Mouse (Mus musculus) neutrophil, adult 5-6 weeks (primary cell): ENCODE data around the gene Cramp1l. TPM values are rescaled to one million over a fixed set of nuclear protein-coding genes. Genes with fewer than 3 reads are reported as not detected.

Experiments used
- ATAC-seq: fragments of 151-379, 151-347 bp; 2 replicates; pipeline ENCODE4 v1.8.0; 2017; ENCODE audit warnings: mild to moderate bottlenecking, moderate TSS enrichment; ENCODE audit not compliant: insufficient number of reproducible peaks, poor library complexity, low FRiP score, severe bottlenecking; ENCODE audit errors: extremely low read depth
- total RNA-seq: library from RNA; stranded (forward); fragments of 200-1000 nt; gene quantifications from 2 replicates; pipeline ENCODE4 v1.2.3, GENCODE M21; 2017

Gene Cramp1l
- total RNA-seq, 1 experiment from 2014 or later, result 20.7 TPM

DNA sequence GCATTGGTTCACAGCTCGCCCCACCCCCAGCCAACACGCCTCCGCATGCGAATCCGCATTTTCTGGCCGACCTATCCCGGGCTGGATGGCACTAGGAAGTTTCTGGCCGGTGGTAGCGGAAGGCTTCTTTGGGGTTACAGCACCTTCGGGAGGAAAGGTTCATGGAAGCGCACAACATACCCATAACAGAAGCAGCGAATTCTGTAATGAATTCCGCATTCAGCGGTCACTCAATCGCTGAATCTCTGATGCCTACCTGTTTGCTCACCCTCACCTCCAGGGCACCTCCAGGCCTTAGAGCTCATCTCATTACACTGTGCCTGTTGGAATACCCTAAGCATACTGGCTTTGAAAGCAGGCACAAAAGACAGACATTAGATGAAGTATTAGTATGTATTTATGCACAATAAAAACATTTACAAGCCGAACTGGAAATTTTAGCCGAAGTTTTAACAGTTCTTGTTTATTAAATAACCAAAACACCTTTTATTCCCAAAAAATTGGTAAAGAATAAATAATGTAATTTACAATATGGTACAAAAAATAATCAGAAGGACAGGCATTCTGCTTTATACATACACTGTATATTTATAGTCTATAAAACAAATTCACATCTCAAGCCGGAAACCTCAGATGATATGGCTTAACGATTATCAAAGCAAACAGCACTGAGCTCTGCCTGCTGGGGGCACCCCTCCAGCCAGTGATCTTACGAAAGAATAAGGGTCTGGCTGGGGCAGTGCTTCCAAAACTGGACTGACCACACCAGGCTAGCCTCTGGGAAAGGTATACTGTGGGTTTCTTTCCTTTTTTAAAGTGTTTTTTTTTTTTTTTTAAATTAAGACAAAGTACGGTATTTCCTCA, 54.5 kb downstream of the Cramp1l start:
- ATAC-seq, result peak; percentile 7; the same call in 1 of the 2 replicates

DNA sequence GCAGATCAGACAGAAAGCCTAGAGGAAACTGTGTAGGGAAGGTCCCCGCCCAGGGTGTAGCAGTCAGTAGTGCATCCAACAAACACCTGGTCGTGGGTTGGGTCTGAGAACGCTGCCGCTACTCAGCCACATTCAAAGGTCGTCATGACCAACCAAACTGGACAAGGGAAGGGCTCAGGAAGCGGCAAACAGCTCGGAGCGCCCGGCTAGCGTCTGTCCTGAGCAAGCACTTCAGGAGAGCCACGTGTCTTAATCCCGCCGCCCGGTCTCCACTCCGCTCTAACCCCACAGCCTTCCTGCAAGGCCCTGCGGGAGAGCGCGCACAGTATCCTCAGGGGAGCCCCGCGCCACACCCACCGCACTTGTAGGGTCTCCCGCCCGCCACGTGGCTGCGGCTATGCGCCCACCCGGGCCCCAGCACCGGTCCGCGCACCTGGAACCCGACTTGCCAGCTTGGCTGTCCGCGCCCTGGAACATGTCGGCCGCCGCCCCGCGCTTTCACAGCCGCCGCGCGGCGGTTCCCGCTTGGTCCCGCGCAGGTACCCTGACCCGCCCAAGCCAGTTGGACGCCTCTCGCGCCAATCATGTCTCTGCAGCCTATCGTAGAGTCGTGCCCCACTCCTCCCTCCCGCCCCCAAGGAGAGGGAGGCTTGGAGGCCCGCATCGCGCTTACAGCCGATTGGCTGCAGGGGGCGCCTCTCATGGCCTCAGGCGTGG, 55.3 kb downstream of the Cramp1l start, which contains the start of gene Jpt2:
Gene Jpt2 (minus strand): TSS at position 555 of the 717 bp plus-strand sequence.
- peak; percentile 99 for ATAC-seq

DNA sequence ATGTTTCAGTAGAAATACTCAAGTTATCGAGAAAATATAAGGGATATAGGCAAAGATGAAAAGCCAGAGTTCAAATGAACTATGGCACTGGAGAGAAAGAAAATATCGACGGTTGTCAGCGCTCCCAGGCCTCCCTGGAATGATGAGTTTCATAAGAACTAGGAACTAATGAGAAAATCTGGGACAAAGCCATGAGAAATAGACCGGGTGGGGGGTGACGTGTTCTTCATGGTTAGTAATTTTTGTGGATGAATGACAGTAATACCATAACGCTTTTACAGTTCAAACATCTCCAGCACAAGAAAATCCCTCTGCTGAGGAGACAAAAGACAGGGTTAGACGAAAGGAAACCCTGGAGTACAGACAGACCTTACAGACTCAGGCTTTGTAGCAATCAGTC, 56.2 kb downstream of the Cramp1l start:
- no peak for ATAC-seq

DNA sequence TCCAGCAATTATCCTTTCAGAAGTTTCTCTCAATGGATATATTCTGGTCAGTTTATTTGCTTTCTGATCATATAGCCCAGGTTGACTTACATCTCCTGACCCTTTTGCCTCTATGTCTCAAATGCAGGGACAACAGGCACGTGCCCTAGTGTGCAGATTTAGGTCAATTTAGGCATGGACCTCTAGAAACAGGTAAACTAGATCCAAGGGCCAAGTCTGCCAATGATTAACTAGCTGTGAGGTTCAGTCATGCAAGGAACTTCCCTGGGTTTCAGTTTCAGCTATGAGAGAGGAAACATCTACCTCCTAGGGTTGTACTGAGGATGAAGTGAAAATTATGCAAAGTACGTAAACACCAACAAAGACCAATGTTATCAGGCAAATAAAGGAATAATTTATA, 62.3 kb downstream of the Cramp1l start:
- no peak for ATAC-seq

DNA sequence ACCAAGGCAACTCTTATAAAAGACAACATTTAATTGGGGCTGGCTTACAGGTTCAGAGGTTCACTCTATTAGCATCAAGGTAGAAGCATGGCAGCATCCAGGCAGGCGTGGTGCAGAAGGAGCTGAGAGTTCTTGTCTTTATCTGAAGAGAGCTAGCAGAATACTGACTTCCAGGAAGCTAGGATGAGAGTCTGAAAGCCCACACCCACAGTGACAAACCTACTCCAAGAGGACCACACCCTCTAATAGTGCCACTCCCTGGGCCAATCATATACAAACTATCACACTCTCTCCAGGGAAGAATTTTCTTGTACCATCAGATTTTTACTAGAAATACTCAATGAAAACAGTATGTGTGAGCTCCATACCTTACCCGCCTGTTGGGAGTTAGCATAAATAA, 64.9 kb downstream of the Cramp1l start:
- ATAC-seq, result no peak

DNA sequence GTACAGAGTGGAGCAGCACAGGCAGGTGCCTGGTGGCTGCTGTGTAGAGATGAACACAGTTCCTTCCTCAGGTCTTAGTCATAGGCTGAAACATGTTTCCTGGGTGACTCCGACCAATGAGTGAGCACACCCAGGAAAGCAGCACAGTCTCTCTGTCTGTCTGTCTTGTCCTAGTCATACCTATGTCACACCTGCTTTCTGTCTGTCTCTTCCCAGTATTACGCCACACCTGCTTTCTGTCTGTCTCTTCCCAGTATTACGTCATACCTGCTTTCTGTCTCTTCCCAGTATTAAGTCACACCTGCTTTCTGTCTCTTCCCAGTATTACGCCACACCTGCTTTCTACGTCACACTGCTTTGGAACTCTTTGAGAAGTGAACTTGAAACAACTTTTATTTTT, 67.4 kb downstream of the Cramp1l start:
- no peak for ATAC-seq

DNA sequence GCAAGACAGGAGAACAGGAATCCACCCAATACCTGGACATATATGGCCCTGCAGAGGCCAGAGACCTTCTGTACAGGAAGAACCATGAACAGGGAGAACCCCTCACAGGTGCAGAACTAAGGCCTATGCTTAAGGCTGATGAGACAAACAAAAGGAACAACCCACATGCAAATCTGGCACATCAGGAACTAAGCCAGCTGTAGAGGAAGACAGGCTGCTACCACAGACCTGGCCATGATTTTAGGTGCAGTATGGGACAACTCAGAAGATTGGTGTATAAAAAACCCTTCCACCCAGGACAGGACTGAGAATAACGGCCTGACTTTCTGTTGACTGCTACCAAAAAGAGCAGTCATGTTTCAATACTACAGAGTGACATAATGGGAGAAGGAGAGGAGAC, 72.0 kb downstream of the Cramp1l start:
- peak; percentile 63 for ATAC-seq

DNA sequence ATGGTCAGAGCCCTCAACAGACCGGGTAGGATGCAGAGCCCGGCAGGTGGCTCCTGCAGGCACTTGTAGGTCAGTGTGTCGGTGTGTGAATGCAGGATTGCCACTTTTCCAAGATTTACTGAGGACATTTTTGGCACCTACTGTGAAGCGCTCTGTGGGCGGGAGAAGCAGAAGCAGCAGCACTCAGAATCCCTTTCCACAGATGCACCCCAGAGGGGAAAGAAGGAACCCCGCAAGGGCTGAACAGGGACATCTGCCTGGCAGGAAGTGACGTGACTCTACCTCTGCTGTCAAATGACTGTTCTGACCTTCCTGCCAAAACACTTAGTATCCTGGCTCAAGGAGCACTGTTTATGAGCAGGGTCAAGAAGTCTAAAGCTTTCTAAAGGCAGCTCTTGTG, 72.6 kb downstream of the Cramp1l start:
- ATAC-seq, result no peak

DNA sequence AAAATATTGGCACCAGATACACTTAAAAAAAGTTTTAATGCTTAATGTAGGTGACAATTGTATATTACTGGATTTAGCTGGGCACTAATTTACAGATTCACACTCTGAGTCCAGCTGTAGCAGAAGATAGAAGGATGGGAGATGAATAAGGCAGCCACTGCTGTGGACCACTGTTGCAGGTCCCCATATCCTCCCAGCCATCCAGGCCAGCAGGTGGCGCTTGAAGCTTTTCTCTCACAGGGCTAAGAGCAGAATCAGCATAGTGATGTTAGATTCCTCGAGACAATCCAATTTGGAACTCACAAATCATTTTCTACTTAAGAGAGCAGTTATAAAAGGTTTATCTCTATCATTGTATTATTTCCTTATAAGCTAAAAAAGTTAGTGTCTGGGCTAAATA, 73.1 kb downstream of the Cramp1l start:
- ATAC-seq, result peak; percentile 73

DNA sequence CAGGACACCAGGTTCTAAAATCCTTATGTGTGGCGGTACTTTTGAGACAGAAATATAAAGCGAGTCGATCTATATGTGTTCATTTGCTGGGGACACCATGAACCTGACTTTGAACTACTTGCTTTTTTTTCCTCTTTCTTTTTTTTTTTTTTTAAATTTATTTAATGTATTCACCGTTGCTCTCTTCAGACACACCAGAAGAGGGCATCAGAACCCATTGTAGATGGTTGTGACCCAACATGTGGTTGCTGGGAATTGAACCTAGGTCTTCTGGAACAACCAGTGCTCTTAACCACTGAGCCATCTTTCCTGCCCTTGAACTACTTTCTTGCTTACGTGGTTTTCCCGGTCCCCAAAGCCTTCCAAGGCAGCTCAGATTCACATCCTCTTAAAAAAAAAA, 78.3 kb downstream of the Cramp1l start:
- no peak for ATAC-seq

DNA sequence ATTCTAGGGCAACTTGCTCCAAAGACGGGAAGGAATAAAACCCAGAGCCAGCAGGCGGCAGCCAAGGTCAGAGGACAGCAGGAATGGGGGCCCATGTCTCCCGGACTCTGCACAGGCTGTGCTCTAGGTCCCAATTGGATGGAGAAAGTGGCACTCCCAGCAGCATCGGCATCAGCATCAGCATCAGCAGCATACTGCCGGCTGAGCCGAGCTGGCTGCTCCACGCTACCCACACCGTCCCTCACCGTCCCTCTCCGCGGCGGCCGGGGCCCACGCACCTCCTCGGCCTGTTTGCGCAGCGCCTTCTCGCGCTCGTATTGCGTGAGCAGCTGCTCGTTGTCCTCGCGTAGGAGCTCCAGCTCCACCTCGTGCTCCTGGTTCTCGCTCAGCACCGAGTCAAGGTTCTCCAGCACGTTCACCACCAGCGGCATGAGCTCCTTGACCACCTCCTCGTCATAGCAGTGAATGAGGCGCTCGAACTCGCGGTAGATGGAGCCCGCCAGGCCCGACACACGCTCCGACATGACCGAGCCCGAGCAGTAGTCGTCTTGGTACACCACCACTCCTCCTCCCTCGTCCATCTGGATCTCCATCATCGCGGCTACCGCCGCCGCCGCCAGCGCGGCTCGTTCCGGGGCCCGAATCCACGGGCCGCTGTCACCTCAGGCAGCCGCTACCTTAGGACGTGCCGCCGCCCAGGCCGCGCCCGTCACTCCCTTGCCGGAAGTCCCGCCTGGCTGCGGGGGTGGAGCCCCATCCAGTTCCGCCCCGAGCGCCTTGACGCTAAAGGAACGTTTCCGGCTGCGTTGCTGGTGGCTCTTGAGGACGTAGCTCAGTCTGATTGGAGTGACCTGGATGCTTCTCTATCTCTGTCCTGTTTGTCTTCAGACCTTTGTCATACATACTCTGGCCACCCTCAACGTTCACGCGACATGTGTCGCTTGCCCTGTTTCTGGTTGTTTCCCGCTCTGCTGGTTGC, 79.0 kb downstream of the Cramp1l start, which contains the start of gene Mapk8ip3:
Gene Mapk8ip3 (minus strand): TSS at position 719 of the 979 bp plus-strand sequence.
- ATAC-seq, result peak; percentile 98

DNA sequence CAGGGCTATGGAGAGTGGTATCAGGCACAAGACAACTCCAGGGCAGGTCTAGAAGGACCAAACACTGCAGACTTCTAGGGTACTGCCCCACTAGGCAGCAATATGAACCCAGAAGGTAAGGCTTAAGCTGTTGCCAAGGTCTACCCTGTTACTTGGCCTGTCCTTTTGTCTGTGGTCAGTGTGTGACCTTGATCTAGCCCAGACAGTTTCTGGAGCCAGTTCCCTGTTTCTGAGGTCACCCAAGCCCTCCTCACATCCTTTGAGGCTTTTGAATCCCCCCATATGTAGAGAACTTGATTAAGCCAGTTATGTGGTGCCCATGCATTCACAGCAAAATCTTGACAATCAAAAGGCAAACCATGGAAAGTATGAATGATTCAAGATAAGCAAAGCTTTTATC, 79.9 kb downstream of the Cramp1l start:
- no peak for ATAC-seq

DNA sequence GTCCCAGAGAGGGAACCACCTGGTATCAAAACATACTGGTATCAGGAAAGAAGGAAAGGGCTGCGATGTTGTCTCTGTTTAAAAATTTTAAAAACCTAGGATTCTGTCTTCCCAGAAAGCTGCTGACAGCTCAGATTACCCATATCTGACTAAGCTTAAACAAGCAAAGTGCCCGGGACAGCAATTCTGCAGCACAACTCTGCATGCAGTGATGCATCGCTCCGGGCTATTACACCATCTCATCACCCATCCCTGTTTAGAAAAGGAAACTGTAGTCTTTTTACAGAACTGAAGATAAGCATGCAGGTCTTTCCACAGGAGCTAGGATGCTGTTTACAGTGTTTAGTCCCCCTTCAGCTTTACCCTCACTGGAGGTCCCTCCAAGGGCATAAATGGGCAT, 80.7 kb downstream of the Cramp1l start:
- no peak for ATAC-seq

DNA sequence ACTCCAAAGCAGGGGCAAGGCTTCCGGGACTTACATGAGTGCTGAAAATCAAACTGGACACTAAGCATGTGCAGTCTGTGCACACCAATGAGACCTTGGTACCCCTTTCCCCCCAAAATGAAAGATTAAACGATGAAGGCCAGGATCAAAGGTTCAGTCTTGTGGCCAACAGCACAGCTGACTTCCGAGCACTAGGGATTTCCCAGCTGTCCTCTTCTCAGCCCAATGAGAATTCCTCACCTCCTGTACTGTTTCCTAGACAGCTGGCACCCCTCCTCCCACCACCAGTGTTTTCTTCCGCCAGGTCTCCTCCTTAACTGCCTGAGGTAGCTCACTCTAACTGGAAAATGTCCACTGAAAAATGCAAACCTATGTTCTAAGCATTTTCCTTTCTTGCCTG, 82.4 kb downstream of the Cramp1l start:
- no peak for ATAC-seq

DNA sequence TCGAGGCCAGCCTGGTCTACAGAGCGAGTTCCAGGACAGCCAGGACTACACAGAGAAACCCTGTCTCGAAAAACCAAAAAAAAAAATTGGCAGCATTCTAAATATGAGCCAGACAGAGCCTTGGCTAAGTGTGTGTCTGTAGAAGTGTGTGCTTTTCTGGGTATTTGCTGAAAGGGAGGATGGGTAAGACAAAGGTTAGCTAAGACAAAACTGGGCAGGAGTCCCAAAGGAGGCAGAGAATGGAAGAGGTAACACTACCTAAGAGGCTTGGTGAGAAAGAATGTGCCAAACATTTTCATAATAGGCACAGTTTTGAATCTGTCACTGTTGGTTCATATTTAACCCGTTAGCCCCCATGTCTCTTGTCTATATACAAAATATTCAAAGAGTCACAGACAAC, 83.2 kb downstream of the Cramp1l start:
- no peak for ATAC-seq

DNA sequence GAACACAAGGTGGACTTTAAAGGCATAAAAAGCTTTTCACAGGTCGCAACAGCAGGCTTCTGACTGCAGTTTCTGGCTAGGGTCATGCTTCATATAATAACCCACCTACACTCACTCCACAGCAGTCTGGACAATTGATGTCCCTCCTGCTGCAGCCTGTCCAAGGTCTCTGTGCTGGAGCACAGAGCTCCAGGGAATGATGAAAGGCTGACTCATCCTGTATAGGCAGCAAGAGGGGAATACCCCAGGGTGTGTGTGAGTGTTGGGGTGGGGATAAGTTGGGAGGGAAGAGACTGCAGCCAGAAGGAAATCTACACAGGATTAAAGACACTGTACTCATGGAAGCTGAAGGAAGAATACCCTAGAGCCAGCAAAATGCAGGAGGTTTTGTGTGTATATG, 86.1 kb downstream of the Cramp1l start:
- no peak for ATAC-seq

DNA sequence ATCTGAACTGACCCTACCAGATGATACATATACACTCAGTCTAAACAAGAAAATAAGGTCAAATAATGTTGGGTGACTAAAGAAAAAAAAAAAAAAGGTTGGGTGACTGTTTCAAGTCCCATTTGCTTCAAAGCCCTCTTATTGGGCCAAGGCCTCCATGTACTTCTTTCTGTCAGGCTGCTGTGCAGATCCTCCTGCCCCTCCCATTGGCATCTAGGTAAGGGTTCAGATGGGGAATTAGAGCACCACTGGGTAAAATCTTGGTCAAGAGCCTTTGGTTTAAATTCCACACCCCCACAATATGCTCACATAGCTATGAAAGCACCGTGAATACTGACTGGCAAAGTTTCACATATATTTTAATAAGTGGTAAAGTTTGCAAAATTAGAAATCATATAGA, 92.3 kb downstream of the Cramp1l start:
- no peak for ATAC-seq

DNA sequence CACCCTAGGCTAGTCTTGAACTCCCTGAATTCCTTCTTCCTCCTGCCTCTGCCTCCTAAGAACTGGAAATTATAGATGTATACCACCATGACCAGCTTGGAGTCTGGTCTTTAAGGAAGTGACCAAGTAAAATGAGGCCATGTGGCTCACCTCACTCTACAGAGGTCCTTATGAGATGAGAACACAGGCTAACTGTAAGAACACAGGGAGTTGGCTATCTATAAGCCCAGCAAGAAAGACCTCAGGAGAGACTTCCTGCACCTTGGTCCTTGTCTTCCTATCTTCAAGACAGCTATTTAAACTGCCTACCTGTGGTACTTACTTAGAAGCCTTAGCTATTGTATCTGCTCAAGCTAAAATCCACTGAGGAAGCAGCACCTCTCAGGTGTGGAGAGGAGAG, 101.6 kb downstream of the Cramp1l start:
- no peak for ATAC-seq
